Mouse (Mus musculus): Measurements from ENCODE around the gene Tubb4b.

- TF ChIP-seq EP300 (IDR thresholded peaks at IDR 0.05; ENCODE audit: low read depth), result no peak
- TF ChIP-seq CTCF (IDR thresholded peaks at IDR 0.05; ENCODE audit: low read depth), result no peak
Observed at GRCm38 (mm10) chr2:25214444-25214843, 10.1 kb downstream of the Tubb4b start, which contains the start of gene Stpg3.
